Mouse (Mus musculus) bone marrow macrophage, adult 2 months (primary cell): ENCODE results near the gene Svip. TPM values are rescaled to one million over a fixed set of nuclear protein-coding genes. Genes with fewer than 3 reads are reported as not detected.

Experiments
- H3K27ac ChIP-seq: 2 replicates; pipeline ENCODE4 v1.5.1; 2012; ENCODE audit warnings: low read depth, low read length; ENCODE audit not compliant: insufficient read depth
- H3K4me1 ChIP-seq: 2 replicates; pipeline ENCODE4 v1.6.1; 2012; ENCODE audit warnings: low read length; ENCODE audit not compliant: control insufficient read depth, insufficient read depth
- H3K4me3 ChIP-seq: 2 replicates; pipeline ENCODE4 v1.5.1; 2012; ENCODE audit warnings: mild to moderate bottlenecking, low read length, moderate library complexity; ENCODE audit not compliant: insufficient read depth
- CTCF ChIP-seq: IDR thresholded peaks from 2 replicates; pipeline ENCODE4 v1.5.1; 2012; ENCODE audit warnings: low read depth, mild to moderate bottlenecking, low read length, moderate library complexity
- POLR2A ChIP-seq: IDR thresholded peaks from 2 replicates; pipeline ENCODE4 v1.6.1; 2012; ENCODE audit warnings: mild to moderate bottlenecking, low read depth, low read length, borderline replicate concordance
- polyA plus RNA-seq: library from polyadenylated mRNA; stranded (reverse); fragments of >200 nt; gene quantifications from 2 replicates; pipeline ENCODE4 v1.2.4, GENCODE M21; 2012; ENCODE audit not compliant: missing spikeins, insufficient read depth, insufficient read length

Gene Svip
- polyA plus RNA-seq, 1 experiment, result 3.5 TPM

DNA sequence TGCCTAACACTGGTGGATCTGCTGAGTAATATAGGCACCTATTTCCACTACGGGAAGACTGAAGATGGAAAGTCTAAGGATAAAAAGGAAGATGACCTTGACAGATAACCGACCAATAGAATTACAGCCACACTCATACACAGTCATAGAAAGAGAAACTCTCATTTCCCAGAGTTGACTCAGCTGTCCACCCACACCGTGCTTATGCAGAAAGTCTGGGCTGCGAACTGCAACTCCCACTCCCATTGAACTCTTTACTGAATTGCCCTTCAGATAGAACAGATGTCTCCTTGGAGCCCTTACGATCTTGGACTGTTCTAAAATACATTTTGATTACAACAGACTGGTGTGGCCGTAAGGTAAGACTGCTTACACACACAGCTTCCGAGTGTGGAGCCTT is 41.1 kb downstream of the Svip start:
- H3K27ac ChIP-seq, result no peak overlapping the region
- H3K4me3 ChIP-seq, result no peak overlapping the region
- TF ChIP-seq CTCF (no peak), POLR2A (no peak)
- no peaks in the 10 kb centered on the region for H3K4me1 ChIP-seq

DNA sequence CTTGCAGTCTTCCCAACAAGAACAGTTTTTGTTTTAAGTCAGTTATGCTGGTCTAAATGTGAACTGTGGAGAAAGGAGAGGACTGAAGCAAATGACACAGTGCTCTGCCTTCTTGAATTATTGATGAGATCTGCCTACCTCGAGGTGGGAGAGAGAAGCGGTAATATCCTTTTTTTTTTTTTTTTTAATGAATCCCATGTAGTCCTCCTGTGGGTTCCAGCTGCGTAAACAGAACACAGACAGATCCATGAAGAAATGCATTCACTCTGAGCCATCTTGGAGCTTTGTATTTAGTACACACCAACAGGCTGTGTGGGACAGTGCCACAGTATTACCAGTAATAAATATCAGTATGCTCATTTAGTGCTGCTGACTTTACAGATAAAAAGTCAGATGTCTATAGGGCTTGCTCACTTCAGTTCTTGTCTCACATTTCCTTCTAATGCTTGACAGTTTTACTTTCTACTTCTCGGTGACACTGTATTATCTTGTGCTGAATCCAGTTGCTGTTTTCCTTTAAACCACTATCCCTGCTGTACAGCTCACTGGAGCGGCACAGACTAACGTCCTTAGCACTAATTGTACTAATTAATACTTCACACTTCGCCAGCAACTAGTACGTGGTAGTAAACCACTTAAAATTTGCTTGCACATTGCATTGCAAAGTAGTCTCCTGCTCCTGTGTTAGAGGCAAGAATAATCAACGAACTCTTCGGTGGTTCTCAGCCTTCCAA is 43.4 kb downstream of the Svip start:
- H3K4me1 ChIP-seq, result no peaks in the 10 kb centered on the region
- no peak overlapping the region for H3K27ac ChIP-seq
- no peak for TF ChIP-seq CTCF
- no peak for TF ChIP-seq POLR2A
- H3K4me3 ChIP-seq, result no peak overlapping the region

DNA sequence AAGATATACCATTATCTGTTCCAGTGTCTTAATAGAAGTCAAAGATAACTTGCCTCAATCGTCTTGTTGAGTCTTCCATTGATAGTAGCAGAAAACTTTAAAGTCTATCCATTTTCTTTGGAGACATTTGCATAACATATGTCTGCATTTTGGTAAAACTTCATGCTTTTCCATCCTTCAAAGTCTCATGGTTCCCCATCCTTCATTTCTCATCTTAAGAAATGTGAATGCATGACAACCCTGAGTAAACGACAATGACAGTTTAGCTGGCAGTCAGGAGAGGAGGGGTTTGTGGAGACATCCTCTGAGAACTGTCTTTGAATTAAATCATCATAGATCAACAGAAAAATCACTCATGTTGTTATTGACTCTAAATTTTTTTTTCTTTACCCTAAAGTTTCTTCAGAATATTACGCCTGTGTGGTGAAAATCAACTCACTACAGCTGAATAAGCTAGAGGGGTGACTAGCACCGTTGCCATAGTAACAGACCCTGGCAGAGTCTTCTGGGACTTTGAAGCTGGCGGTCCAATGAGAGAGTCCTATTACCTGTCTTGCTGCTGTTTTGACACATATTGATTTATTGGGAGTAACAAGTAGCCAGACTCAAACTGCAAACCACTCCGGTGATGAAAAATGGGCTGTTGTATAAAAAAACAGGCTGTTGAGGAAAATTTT is 45.0 kb downstream of the Svip start:
- Histone ChIP-seq H3K27ac (no peak overlapping the region), H3K4me1 (no peaks in the 10 kb centered on the region), H3K4me3 (no peak overlapping the region)
- TF ChIP-seq POLR2A, result no peak
- TF ChIP-seq CTCF, result no peak

DNA sequence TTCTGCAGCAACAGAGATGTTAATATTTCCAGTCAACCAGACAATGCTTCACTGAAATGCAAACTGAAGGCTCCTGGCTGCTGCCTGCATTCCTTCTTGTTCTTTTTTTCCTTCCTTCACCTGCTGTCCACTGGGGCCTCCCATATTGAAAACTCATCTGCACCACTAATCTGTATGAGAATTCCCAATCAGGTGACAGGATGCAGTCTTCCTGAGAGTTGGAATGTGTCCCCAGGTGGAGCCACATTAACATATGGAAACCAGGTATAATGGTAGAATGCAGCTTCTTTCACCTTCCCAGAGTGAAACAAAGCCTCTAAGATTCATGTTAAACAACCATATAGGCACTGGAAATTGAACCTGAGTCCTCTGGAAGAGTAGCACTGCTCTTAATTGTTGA is 48.1 kb downstream of the Svip start:
- Histone ChIP-seq H3K4me3 (no peak overlapping the region), H3K4me1 (no peaks in the 10 kb centered on the region), H3K27ac (no peak overlapping the region)
- no peak for TF ChIP-seq POLR2A
- no peak for TF ChIP-seq CTCF

DNA sequence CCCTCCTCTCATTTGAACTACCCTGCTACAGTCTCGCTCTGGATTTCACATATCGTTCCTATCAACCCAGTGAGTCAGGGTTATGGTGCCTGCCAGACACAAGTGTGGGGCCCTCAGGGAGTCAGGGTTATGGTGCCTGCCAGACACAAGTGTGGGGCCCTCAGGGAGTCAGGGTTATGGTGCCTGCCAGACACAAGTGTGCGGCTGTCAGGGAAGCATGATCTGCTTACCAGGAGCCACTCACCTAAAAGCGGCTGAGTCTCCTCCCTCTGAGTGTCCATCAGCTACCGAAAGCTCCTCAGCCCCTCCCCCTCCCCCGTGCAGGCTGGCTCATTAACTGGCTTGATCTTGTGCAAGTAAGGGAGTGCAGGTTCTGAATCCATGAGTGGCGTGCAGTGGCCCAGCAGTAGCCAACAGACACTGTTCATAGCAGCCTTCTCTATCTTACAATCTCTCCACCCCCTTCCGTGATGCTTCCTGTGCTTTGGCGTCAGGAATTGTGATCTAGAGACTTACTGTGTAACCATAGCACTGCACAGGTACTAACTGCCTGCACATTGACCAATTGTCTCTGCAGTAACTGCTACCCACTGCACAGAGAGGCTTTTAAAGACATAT is 50.3 kb downstream of the Svip start:
- no peak overlapping the region for H3K27ac ChIP-seq
- H3K4me3 ChIP-seq, result no peak overlapping the region
- H3K4me1 ChIP-seq, result no peaks in the 10 kb centered on the region
- TF ChIP-seq CTCF (no peak), POLR2A (no peak)

Other genes starting within 250 kb of the Svip start
- gene Gas2, start 144.0 kb downstream of the Svip start, polyA plus RNA-seq, result 1.4 and 2.1 TPM in 2 replicates
- gene Fancf, start 143.8 kb downstream of the Svip start, polyA plus RNA-seq, result 2.8 and 3.8 TPM in 2 replicates
- not detected in 2 replicates for gene 1700015G11Rik, start 9.7 kb upstream of the Svip start, polyA plus RNA-seq